Mouse (Mus musculus): ENCODE measurements around the gene Sptlc2. TPM values are rescaled to one million over a fixed set of nuclear protein-coding genes. Genes with fewer than 3 reads are reported as not detected.
"Not testable (repeated sequence)": the region's sequence is repeated elsewhere in the genome, so short reads cannot be mapped to it uniquely, and the experiment has no call there.

The Sptlc2 gene
- polyA plus RNA-seq, 1 experiment from 2014 or later: 56.1 TPM

DNA sequence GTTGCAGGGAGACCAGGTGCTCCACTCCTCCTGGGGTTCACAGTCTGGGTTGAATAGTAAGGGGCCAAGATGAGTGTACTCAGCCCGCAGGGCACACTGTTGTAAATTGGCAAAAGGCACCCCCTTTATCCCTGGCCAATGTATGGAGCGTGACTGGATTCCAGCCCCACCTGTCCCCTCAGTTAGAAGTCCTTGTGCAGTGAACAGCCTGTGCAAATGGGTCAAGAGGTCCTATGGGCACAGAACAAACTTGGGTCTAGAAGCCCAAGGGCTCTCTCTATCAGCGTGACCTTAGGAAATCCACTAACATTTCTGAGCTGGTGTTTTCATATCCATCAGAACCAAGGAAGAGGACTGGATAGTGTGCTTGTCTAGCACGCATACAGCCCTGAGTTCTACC, 105.4 kb downstream of the Sptlc2 start:
- DNase-seq (ENCODE audit: low spot score, missing footprints) (no peak), ATAC-seq (ENCODE audit: low FRiP score) (no peak)
- 95% methylated on average over 4 of the region's 4 CpGs for WGBS
- H3K27me3 ChIP-seq (ENCODE audit: control insufficient read depth, insufficient read depth, low read length): no peaks in the 10 kb centered on the region
- H3K4me3 ChIP-seq (ENCODE audit: low read depth, low read length): no peak overlapping the region
- H3K9ac ChIP-seq (ENCODE audit: low read length): no peak overlapping the region
- H3K4me2 ChIP-seq: no peak overlapping the region
- 0 out of 2 replicates have a peak, but pooled peaks cover 2% of the 10 kb centered on the region for H3K4me1 ChIP-seq (ENCODE audit: control insufficient read depth, insufficient read depth, low read length)
- no peak overlapping the region for H3K27ac ChIP-seq (ENCODE audit: low read depth, low read length)
- H3K36me3 ChIP-seq (ENCODE audit: control insufficient read depth, insufficient read depth, low read length): no peaks in the 10 kb centered on the region
- H3K9me3 ChIP-seq (ENCODE audit: control insufficient read depth, low read length): no peaks in the 10 kb centered on the region

DNA sequence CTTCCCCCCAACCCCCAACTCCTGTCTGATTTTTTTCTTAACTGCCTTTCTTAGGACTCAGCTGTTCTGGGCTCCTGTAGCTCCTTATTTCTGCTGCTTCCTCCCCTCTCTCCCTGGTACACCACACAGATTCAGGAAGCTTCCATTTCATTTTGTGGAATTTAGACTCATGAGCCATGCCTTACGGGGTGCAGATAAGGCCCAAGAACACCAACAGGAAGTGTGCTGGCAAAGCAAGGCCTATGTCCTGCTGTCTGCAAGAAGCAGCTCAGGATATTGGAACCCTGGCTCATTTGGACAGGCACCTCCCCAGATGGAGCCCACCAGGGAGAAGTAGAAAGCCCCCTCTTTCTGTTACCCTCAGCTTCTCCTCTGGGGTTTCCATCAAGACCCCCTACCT, 106.4 kb downstream of the Sptlc2 start:
- no peak overlapping the region for H3K27ac ChIP-seq (ENCODE audit: low read depth, low read length)
- 0 out of 2 replicates have a peak, but pooled peaks cover 2% of the 10 kb centered on the region for H3K4me1 ChIP-seq (ENCODE audit: control insufficient read depth, insufficient read depth, low read length)
- no peaks in the 10 kb centered on the region for H3K27me3 ChIP-seq (ENCODE audit: control insufficient read depth, insufficient read depth, low read length)
- no peaks in the 10 kb centered on the region for H3K36me3 ChIP-seq (ENCODE audit: control insufficient read depth, insufficient read depth, low read length)
- H3K9ac ChIP-seq (ENCODE audit: low read length): no peak overlapping the region
- H3K9me3 ChIP-seq (ENCODE audit: control insufficient read depth, low read length): no peaks in the 10 kb centered on the region
- 89% methylated on average over 1 of the region's 1 CpGs for WGBS
- ATAC-seq (ENCODE audit: low FRiP score): no peak
- DNase-seq (ENCODE audit: low spot score, missing footprints): no peak
- H3K4me3 ChIP-seq (ENCODE audit: low read depth, low read length): no peak overlapping the region
- no peak overlapping the region for H3K4me2 ChIP-seq

DNA sequence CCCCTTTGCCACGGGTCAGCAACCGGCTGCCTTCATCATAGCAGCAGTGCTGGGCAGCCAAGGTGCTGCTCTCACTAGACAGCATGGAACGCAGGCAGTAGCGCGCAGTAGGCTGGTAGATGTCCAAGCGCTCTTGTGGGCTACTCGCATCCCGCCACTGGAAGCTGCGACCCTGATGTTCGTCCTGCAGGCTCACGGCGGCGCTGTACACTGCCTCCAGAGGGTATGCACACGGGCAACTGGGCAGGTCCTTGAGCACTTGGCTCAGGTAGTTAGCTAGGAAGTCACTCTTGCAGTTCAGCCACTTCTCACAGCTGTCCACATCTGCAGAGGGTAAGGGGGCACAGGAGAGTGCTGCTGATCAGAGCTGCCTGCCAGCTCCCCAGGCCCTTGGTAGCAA, 108.3 kb downstream of the Sptlc2 start:
- Histone ChIP-seq H3K36me3 (ENCODE audit: control insufficient read depth, insufficient read depth, low read length) (peaks cover 2% of the 10 kb centered on the region; the same call in 1 of the 2 replicates), H3K4me1 (ENCODE audit: control insufficient read depth, insufficient read depth, low read length) (0 out of 2 replicates have a peak, but pooled peaks cover 2% of the 10 kb centered on the region), H3K4me2 (no peak overlapping the region), H3K27ac (ENCODE audit: low read depth, low read length) (no peak overlapping the region), H3K9ac (ENCODE audit: low read length) (no peak overlapping the region), H3K27me3 (ENCODE audit: control insufficient read depth, insufficient read depth, low read length) (no peaks in the 10 kb centered on the region), H3K9me3 (ENCODE audit: control insufficient read depth, low read length) (no peaks in the 10 kb centered on the region), H3K4me3 (ENCODE audit: low read depth, low read length) (no peak overlapping the region)
- no peak for ATAC-seq (ENCODE audit: low FRiP score)
- 42% methylated on average over 14 of the region's 14 CpGs for WGBS
- DNase-seq (ENCODE audit: low spot score, missing footprints): no peak

DNA sequence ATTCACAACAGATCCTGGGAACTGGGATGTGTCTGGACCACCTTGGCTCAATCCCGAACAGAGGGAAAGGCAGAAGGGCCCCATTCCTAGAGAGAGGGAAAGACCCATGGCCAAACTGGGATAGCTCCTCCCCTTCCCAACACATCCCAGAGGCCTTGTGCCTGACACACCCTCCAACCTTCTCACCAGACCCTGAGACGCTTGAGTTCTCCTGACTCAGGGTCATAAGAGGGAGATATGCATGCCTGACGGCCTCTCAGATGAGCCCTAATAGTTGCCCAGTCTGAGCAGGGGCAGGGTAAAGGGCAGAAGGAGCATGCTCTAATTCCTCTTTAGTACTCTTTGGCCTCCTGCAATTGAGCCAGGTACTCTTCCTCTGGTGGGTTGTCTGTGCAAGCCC, 108.8 kb downstream of the Sptlc2 start:
- Histone ChIP-seq H3K36me3 (ENCODE audit: control insufficient read depth, insufficient read depth, low read length) (peaks cover 5% of the 10 kb centered on the region; the same call in 1 of the 2 replicates), H3K4me2 (no peak overlapping the region), H3K9ac (ENCODE audit: low read length) (no peak overlapping the region), H3K4me3 (ENCODE audit: low read depth, low read length) (no peak overlapping the region), H3K9me3 (ENCODE audit: control insufficient read depth, low read length) (no peaks in the 10 kb centered on the region), H3K27me3 (ENCODE audit: control insufficient read depth, insufficient read depth, low read length) (no peaks in the 10 kb centered on the region), H3K27ac (ENCODE audit: low read depth, low read length) (no peak overlapping the region), H3K4me1 (ENCODE audit: control insufficient read depth, insufficient read depth, low read length) (0 out of 2 replicates have a peak, but pooled peaks cover 2% of the 10 kb centered on the region)
- DNase-seq (ENCODE audit: low spot score, missing footprints) (no peak), ATAC-seq (ENCODE audit: low FRiP score) (peak; percentile 31; the same call in 1 of the 2 replicates)
- 51% methylated on average over 3 of the region's 3 CpGs for WGBS

DNA sequence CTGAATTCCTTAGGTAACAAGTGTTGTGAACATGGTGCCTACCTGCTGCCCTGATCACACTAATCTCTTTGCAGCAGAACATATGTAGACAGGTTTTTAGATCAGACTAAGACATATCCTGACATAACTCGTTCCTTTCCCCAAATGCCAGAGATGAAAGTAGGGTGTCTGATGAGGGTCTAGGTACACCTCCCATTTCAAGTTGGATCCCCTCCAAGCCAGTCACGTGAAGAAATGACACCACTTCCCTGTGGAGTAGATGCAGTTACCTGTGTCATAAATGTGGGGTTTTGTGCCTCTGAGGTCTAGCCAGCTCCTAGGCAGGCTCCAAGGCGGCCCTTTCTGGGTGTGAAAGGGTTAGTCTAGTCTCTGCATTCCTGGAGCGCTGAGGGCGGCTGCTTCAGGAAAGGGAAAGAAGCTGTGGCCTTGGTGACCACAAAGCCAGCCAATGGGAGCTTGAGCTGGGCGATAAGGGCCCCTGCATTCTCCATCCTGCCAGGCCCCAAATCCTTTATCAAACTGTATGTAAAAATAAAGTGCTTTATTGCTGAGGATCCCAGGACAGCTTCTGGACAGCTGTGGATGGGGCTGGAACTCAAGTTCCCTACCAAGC, 109.9 kb downstream of the Sptlc2 start:
- Histone ChIP-seq H3K27me3 (ENCODE audit: control insufficient read depth, insufficient read depth, low read length) (no peaks in the 10 kb centered on the region), H3K4me1 (ENCODE audit: control insufficient read depth, insufficient read depth, low read length) (no peaks in the 10 kb centered on the region), H3K27ac (ENCODE audit: low read depth, low read length) (no peak overlapping the region), H3K4me3 (ENCODE audit: low read depth, low read length) (no peak overlapping the region), H3K4me2 (no peak overlapping the region), H3K36me3 (ENCODE audit: control insufficient read depth, insufficient read depth, low read length) (peaks cover 13% of the 10 kb centered on the region; the same call in 1 of the 2 replicates), H3K9ac (ENCODE audit: low read length) (no peak overlapping the region), H3K9me3 (ENCODE audit: control insufficient read depth, low read length) (no peaks in the 10 kb centered on the region)
- 28% methylated on average over 6 of the region's 6 CpGs for WGBS
- peak; percentile 86 for DNase-seq (ENCODE audit: low spot score, missing footprints)
- ATAC-seq (ENCODE audit: low FRiP score): no peak

DNA sequence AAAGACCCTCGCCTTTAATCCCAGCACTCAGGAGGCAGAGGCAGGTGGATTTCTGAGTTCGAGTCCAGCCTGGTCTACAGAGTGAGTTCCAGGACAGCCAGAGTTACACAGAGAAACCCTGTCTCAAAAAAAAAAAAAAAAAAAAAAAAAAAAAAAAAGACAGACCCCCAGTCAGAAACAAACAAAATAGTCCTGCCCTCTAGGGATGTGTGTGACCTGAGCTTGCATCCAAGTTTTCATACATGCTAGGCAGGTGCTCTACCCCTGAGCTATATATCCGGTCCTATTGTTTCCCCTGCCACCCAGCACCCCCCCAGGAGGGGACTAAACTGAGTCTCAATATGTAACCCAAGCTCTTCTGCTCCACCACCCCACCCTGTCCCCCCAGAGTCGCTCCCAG, 110.9 kb downstream of the Sptlc2 start:
- ATAC-seq (ENCODE audit: low FRiP score); H3K4me3 ChIP-seq (ENCODE audit: low read depth, low read length); H3K4me1 ChIP-seq (ENCODE audit: control insufficient read depth, insufficient read depth, low read length); DNase-seq (ENCODE audit: low spot score, missing footprints); H3K9me3 ChIP-seq (ENCODE audit: control insufficient read depth, low read length); H3K27me3 ChIP-seq (ENCODE audit: control insufficient read depth, insufficient read depth, low read length); H3K4me2 ChIP-seq; H3K27ac ChIP-seq (ENCODE audit: low read depth, low read length); H3K9ac ChIP-seq (ENCODE audit: low read length): not testable (repeated sequence)
- peaks cover 22% of the 10 kb centered on the region; the same call in 1 of the 2 replicates for H3K36me3 ChIP-seq (ENCODE audit: control insufficient read depth, insufficient read depth, low read length)
- 79% methylated on average over 4 of the region's 4 CpGs for WGBS

DNA sequence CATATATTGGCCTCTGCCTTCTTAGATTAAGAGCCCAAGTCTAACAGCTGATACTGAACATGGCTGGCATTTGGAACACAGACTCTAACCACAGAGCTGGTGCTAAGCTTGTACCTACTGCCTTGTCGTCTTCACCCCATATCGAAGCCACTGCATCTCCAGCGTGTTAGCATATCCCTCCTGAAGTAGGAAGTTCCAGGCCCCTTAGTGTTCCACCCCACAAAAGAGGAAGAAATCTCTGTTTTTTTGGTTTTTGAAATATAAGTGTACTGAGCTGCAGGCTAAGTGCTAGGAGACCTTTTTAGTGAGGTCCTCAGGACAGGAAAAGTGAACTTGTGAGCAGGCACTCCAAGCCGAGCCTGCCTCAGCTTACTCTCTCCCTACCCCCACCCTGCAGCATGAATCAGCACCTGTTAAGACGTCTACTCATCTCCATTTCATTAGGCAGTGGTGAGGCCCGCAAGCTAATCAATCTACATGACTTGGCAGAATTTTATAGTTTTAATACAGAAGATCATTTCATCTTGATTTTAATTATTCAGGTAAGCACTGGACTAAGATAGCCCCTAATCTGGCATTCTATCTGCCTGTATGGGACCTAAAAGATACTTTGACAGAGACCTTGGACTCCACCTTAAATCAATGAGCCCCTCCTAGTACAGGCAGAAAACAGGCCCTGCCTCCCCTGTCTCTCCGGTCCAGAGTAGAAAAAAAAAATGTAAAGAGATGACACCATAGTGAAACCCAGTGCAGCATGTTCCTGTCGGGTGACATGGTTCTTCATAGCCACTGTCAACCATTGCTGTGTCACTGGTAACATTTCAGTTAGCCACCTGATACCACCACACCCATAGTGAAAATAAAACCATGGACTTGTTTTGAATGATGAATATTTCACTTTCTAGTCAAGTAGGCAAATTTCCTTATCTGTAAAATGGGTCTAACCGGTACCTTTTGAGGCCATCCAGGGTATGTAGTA, 113.0 kb downstream of the Sptlc2 start:
- ATAC-seq (ENCODE audit: low FRiP score) (no peak), DNase-seq (ENCODE audit: low spot score, missing footprints) (no peak)
- no peaks in the 10 kb centered on the region for H3K4me1 ChIP-seq (ENCODE audit: control insufficient read depth, insufficient read depth, low read length)
- no peak overlapping the region for H3K27ac ChIP-seq (ENCODE audit: low read depth, low read length)
- peaks cover 29% of the 10 kb centered on the region for H3K36me3 ChIP-seq (ENCODE audit: control insufficient read depth, insufficient read depth, low read length)
- no peak overlapping the region for H3K9ac ChIP-seq (ENCODE audit: low read length)
- 91% methylated on average over 9 of the region's 9 CpGs for WGBS
- H3K27me3 ChIP-seq (ENCODE audit: control insufficient read depth, insufficient read depth, low read length): no peaks in the 10 kb centered on the region
- no peak overlapping the region for H3K4me2 ChIP-seq
- H3K9me3 ChIP-seq (ENCODE audit: control insufficient read depth, low read length): no peaks in the 10 kb centered on the region
- H3K4me3 ChIP-seq (ENCODE audit: low read depth, low read length): no peak overlapping the region

DNA sequence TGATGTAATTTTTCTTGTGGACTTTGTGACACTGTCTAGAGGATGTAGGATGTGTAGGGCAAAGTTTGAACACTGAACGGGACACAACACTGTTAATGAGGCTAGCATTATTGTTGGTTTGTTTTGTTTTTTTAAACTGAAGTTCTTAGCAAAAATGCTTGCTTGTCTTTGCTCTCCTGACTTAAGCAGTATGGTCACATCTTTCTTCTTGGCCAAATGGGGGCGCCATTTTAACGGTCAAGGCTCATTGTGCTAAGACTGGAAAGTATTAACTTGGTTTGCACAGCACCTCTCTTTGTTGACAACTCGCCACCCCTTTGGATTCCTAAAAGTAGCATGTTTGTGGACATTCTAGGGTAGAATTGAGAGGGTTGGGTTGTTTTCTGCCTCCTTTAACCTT, 120.5 kb downstream of the Sptlc2 start:
- H3K4me2 ChIP-seq: peak overlapping the region; percentile 87
- H3K9ac ChIP-seq (ENCODE audit: low read length): peak overlapping the region; percentile 92; the same call in 1 of the 2 replicates
- ATAC-seq (ENCODE audit: low FRiP score) (no peak), DNase-seq (ENCODE audit: low spot score, missing footprints) (peak; percentile 86)
- H3K4me1 ChIP-seq (ENCODE audit: control insufficient read depth, insufficient read depth, low read length): peaks cover 10% of the 10 kb centered on the region
- 27% methylated on average over 4 of the region's 4 CpGs for WGBS
- peak overlapping the region; percentile 80 for H3K4me3 ChIP-seq (ENCODE audit: low read depth, low read length)
- H3K27me3 ChIP-seq (ENCODE audit: control insufficient read depth, insufficient read depth, low read length): no peaks in the 10 kb centered on the region
- H3K9me3 ChIP-seq (ENCODE audit: control insufficient read depth, low read length): no peaks in the 10 kb centered on the region
- H3K36me3 ChIP-seq (ENCODE audit: control insufficient read depth, insufficient read depth, low read length): peaks cover 18% of the 10 kb centered on the region
- no peak overlapping the region for H3K27ac ChIP-seq (ENCODE audit: low read depth, low read length)
